Mouse (Mus musculus) T-helper 2 cell (primary cell): Measurements from ENCODE around the gene Mcm3.
"Not testable (repeated sequence)": the region's sequence is repeated elsewhere in the genome, so short reads cannot be mapped to it uniquely, and the experiment has no call there.

Experiments used
- in situ Hi-C: fragments of 300-600 bp; cut with MboI, MseI; formaldehyde crosslinking; loops from one replicate; pipeline ENCODE4 v1.15.1; 2025; ENCODE audit warnings: high pct_unique_total_duplicates

Gene Mcm3

DNA sequence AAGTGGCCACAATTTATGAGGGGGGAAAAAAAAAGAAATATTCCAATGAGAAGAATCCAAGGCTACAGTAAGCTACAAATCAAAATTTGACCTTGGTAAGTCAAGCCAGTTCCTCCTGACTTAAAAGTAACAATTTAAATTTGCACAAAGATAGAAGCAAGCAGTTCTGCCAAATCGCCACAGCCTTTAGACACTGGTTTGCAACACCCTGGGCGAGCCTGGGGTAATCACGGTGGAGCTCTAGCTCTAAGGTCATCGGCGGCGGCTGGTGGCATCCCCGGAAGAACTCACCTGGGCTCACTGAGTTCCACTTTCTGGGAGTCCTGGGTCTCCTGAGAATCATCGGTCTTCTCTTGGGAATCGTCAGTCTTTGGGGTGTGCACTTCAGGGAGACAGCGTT, 15.6 kb downstream of the Mcm3 start:
- in situ Hi-C loops, result loop anchor here (10.0 kb wide), 1 partner anchor 190 kb away; the partner anchor contains the start of gene Pkhd1

DNA sequence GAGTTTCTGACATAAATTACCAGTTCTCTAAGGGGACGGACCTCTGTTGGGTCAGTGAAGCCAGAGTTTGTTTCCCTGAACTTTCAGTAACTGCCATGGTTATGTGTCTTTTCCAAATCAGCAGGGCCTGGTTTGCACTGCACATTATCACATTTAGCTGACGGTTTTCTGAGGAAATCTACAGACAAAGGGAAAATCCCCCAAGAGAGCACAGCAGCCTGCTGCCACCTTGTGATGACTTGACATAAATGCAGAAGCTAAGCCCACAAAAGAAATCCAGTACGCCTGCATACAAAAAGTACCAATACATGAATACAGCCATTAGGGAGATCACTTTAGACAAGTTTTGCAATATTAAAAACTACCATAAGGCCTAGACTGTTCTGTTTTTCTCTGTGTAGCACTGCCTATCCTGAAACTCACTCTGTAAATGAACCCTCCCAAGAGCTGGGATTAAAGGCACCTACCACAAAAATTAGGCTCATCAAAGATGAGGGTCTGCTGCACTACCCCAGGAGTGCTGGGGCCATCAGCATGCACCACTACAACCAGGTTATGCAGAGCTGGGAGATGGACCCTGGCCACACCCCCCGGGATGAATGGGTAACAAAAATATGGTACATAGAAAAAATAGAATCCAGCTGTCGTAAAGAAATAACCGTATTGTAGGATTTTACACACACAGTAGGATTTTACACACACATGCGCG, 18.3 kb downstream of the Mcm3 start:
- in situ Hi-C loops, result loop anchor here (10.0 kb wide), 1 partner anchor 187 kb away; the partner anchor contains the start of gene Pkhd1

DNA sequence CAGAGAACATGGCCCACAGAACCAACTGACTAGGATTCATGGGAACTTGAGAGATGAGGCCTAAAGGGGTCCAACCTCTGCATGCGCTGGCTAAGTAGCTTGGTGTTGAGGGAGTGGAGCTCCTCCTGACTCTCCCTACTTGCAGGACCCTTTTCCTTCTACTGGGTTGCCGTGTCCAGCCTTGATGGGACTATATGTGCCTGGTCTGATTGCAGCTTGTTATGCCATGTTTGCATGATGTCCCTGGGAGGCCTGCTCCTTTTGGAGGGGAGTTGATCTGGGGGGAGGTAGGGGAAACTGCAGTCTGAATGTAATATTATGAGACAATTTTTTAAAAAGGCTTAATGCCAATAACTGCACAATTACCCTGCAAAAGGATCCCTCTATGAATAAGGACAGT, 18.8 kb downstream of the Mcm3 start:
- in situ Hi-C loops, result loop anchor here (10.0 kb wide), 1 partner anchor 186 kb away; the partner anchor contains the start of gene Pkhd1

DNA sequence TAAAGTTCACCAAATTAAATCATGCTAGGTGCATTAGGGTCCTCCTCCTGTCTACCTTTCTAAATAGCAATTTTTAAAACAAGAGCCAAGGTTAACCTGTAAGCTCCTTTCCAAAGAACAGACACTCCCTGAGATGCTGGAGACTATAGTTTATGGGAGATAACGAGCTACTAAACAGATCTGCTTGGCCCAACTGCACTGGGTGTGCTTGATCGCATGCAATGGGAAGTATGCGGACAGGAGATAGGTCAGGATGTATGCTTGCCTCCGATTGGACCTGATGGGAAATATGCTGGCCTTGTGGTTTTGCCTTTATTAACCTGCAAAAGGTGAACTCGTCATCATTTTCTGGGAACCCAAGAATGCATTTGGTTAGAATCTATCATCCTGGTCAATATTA, 24.9 kb downstream of the Mcm3 start:
- in situ Hi-C loops, result no loop called here

DNA sequence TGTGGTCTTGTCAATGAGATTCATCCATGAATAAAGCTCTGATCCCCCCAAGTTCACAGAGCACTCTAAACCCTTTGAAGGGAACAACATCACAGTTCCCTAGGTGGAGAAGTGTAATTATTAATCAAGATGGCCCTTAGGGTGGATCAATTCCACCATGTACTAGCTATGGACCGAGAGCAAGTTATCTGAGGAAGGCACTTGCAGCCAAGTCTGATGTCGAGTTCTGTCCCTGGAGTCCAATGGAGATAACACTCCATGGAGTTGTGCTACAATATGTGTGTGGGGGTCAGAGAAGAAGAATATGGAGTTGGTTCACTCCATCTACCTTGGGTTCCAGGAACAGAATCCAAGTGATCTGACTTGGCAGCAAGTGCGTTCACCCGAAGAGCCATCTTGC, 25.4 kb downstream of the Mcm3 start:
- in situ Hi-C loops, result no loop called here

DNA sequence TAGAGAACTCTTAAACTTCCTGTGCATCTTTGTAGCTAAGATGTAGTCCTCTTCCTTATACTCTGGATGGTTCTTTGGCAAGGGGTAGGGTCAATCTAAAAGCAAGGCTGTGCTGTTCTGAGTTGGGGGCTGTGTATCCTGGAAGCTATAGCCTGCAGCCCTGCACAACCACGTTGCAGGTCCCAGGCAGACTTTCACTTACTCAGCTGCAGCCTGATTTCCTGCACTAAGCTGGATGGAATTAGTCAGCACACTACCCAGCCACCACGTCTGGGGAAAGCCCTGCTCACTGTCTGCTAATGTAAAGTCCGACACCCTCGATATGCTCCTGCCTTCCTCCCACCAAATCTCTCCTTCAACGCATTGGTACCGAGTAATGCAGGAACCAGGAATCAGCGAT, 28.7 kb downstream of the Mcm3 start:
- in situ Hi-C loops, result no loop called here

DNA sequence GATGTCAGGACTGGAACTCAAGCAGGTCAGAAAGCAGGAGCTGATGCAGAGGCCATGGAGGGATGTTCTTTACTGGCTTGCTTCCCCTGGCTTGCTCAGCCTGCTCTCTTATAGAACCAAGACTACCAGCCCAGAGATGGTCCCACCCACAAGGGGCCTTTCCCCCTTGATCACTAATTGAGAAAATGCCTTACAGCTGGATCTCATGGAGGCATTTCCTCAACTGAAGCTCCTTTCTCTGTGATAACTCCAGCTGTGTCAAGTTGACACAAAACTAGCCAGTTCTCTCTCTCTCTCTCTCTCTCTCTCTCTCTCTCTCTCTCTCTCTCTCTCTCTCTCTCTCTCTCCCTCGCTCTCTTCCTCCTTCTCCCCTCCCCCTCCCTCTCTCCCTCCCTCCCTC, 29.6 kb downstream of the Mcm3 start, which contains the start of gene Il17f:
Il17f (minus strand) TSS at position 101 of the 400 bp plus-strand sequence.
- in situ Hi-C loops, result not testable (repeated sequence)

DNA sequence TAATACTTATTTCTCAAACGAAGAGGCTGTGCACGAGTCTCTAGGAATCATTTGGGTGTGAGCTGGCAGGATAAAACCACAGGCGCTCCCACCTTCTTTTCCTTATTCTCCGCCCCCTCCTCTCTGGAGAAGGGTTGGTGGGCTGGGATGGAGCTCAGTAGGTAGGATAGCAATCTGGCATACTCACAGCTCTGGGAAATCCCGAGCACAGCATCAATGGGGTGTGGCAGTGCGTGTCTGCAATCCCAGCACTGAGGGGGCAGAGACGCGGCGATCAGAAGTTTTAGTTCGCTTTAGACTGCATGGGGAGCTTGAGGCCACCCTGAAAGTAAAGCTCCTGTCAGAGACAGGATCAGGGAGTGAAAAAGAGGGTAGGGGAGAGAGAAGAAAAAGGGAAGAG, 31.7 kb downstream of the Mcm3 start:
- in situ Hi-C loops, result no loop called here

DNA sequence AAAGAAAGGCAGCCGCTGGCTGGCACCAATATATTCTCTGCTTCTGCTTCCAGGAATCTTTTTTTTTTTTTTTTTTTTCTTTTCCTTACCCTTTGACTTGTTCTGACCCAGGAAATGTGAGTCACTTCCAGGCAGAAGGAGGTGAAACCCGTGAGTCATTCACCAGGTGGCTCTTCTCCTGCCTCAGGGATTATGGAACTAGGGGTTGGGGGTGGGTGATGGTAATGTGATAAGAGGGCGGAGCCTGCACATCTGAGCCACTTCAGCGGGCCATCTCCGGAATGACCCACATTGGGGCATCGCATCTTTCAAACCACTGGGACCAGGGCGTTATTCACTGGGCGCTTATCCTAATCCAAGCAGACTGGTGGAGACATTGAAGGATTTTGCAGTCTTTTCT, 33.1 kb downstream of the Mcm3 start:
- in situ Hi-C loops, result no loop called here

DNA sequence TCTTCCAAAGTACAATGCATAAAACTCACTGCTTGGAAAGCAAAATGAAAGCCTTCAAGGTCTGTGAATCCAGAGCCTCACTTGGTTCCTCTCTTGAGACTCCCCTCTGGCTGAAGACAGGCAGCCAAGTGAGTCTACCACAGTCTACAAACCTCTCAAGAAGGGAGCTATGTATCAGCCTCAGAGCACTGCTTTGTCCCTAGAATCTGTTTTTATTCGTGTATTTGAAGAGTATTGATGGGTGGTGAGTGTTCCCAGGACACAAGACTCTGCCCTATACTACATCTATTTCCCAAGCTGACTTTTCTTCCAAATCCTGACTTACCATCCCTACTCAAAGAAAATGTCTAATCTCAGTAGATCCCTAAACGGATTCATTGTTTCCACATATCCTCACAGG, 41.7 kb downstream of the Mcm3 start:
- in situ Hi-C loops, result no loop called here

DNA sequence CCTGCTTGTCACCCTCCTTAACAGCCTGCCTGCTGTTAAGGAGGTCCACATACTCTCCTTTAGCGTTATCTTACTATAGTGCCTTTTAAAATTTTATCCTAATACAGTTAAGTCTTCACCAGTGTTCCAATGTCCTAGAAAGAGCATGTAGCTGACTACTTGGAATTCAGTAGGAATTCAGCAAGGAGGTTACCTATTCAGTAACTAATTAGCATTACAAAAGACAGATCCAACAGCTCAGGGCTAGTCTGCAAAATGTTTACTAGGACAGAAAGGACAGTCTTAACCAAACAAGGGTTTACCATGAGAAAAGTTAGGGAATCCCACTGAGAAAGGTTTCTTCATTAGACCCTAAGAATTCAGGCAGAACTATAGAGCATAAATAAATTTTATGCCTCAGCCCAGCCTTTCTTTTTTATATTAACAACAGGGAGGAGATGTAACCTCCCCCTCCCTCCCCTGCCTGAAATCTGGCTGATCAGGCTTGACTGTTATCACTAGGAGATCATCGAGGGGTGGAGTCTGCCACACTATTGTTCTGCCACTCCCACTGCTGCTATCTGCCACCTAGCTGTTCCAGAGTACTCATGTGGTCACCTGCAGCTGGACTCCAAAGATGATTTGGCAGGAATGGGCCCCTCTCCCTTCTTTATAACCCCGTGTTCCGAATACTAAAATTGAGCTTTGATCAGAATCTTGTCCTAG, 45.9 kb downstream of the Mcm3 start:
- in situ Hi-C loops, result not testable (repeated sequence)

DNA sequence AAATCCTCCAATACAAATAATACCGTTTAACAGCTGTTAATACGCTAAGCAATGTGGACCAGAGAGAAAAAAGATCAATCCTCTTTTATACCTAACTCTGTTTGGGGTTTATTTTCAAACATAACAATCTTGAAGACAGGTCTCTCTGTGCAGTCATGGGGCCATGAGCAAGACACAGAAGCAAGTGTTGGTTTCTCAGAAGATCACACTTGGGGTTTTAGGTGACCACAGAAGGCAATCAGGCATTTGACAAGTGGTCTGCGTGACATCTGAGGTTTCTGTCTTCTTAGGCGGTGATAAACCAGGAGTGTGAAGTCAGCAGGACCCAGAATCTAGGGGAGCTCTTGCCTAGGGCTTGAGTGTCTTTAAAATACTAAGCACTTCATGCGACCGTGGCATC, 53.6 kb downstream of the Mcm3 start:
- in situ Hi-C loops, result no loop called here

DNA sequence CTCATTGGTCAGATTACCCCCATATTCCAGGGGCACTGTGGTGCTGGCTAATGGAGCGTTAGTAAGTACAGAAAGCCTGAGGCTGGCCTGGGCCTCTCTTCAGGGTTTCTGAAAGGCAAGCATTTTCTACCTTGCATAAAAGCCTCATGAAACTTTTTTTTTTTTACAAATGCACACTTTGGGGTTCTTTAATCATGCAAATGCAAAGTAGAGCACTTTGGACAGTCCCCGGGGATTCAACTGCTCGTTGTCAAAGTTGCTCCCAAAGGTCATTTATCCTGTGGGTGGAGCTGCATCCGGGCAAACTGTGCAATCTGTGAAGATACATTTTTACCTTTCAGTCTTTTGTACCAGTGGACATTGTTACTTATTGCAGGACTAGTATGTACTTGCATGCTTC, 58.7 kb downstream of the Mcm3 start:
- in situ Hi-C loops, result no loop called here

DNA sequence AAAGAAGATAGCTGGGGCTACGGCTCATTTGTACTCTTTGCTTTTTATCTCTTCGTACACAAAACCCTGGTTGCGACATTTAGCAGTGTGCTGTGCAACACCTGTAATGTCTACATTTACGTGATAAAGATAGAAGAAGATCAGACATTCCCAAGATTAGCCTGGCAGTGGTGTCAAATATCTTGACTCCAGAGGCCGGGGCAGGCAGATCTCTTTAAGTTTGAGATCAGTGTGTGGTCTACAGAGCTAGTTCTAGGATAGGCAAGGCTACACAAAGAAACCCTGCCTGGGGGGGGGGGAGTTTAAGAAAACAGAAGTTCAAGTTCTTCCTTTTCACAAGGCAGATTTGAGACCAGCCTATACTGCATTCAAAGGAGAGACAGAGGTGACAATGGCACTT, 59.8 kb downstream of the Mcm3 start:
- in situ Hi-C loops, result no loop called here

DNA sequence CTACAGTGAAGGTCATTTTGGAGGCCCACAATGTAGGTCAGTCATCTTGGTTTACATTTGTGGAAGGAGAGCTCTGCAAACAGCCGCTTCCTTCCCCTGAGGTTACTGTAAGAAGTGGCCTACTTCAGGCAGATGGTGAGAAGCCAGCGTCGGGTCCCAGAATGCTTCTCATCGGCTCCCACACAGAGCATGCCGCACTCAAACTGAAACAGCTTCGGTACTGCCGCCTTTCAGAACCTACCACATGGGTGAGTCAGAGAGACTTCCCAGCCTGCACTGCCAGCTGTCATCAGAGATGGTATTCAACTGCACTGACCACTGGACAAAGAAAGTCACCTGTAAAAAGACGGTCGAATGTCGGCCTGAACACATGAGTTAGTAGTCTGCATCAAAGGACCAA, 60.3 kb downstream of the Mcm3 start:
- in situ Hi-C loops, result no loop called here

DNA sequence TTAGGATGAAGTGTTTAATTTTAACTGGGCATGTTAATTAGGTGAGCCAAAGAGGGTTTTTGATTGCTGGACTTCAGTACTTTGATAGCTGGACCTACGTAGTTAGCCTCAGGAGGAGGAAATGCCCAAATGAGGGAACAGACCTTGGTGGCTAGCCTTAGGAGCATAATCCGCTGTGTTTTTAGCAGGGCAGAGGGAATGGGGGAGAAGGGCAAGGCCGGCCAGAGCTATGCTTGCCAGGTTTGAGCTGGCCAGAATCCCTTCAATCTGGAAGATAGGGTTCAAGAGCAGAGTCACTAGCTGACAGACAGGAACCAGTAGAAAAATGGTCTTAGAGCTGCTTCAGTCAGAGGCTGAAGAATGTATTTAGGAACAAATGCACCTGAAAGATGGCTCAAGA, 62.5 kb downstream of the Mcm3 start:
- in situ Hi-C loops, result no loop called here

DNA sequence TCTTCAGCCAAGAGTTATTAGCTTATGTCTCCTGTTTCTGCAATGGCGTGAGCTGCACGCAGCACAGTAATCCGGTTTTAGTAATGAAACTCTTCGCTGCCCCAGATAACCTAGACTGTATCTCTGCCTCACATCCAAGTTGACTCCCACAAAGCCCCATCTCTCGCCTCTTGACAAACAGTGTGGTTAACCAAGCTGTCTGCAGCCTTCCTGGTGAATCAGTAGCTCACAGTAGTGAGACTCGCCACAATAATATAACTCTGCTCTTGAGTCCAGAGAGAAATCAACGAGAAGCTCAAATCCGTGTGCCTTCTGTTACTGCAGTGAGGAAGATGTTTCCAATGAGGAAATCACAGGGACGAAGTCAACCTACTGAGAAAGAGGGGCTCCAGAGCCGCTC, 65.7 kb downstream of the Mcm3 start:
- in situ Hi-C loops, result no loop called here
